Mouse (Mus musculus) stomach, embryonic 15.5 days (tissue): ENCODE measurements around the gene Smyd3. TPM values are rescaled to one million over a fixed set of nuclear protein-coding genes. Genes with fewer than 3 reads are reported as not detected.

Source experiments
- ATAC-seq: fragments of 200-750 bp; cut with Nextera tagmentation; 2 replicates; pipeline ENCODE4 v1.8.0; 2017; ENCODE audit warnings: low read depth, moderate number of reproducible peaks, moderate TSS enrichment; ENCODE audit not compliant: insufficient read depth, low FRiP score
- H3K27ac ChIP-seq: fragments of 300-500 bp; sonication (generic); 2 replicates; pipeline ENCODE4 v1.5.1; 2015; ENCODE audit warnings: mild to moderate bottlenecking, inconsistent platforms
- H3K27me3 ChIP-seq: fragments of 300-500 bp; sonication (generic); replicated peaks from 2 replicates; pipeline ENCODE4 v1.6.1; 2015; ENCODE audit warnings: inconsistent platforms
- H3K36me3 ChIP-seq: fragments of 300-500 bp; sonication (generic); 2 replicates; pipeline ENCODE4 v1.6.1; 2015; ENCODE audit warnings: inconsistent platforms
- H3K4me1 ChIP-seq: fragments of 300-500 bp; sonication (generic); 2 replicates; pipeline ENCODE4 v1.6.1; 2015; ENCODE audit warnings: inconsistent platforms
- H3K4me2 ChIP-seq: fragments of 300-500 bp; sonication (generic); 2 replicates; pipeline ENCODE4 v1.6.1; 2015; ENCODE audit warnings: mild to moderate bottlenecking, inconsistent platforms
- H3K4me3 ChIP-seq: fragments of 300-500 bp; sonication (generic); replicated peaks from 2 replicates; pipeline ENCODE4 v1.5.1; 2015; ENCODE audit warnings: inconsistent platforms
- H3K9ac ChIP-seq: fragments of 300-500 bp; sonication (generic); 2 replicates; pipeline ENCODE4 v1.6.1; 2015; ENCODE audit warnings: inconsistent platforms
- H3K9me3 ChIP-seq: fragments of 300-500 bp; sonication (generic); 2 replicates; pipeline ENCODE4 v1.6.1; 2016; ENCODE audit warnings: inconsistent platforms
- WGBS: fragments of 180-500 bp; shearing (Covaris S2); methylation state at CpG from one replicate; pipeline ENCODE4 v1.1.7; 2015; 5-methylcytosine and 5-hydroxymethylcytosine counted together
- polyA plus RNA-seq: library from polyadenylated mRNA; unstranded; fragments of >200 nt; fragmentation: Nextera tagmentation; extraction: Ambion mirVana; gene quantifications from 2 replicates; pipeline ENCODE4 v1.2.1, GENCODE M21; 2015

Gene Smyd3
- polyA plus RNA-seq, 1 experiment from 2014 or later = 19.6 TPM

- Histone ChIP-seq H3K9me3 (no peaks in the 10 kb centered on the region), H3K36me3 (no peaks in the 10 kb centered on the region), H3K27ac (no peak overlapping the region), H3K4me2 (no peak overlapping the region), H3K4me3 (no peak overlapping the region), H3K4me1 (peaks cover 4% of the 10 kb centered on the region; the same call in 1 of the 2 replicates), H3K9ac (no peak overlapping the region), H3K27me3 (no peaks in the 10 kb centered on the region)
- 40% methylated on average over 8 of the region's 8 CpGs for WGBS
- ATAC-seq = peak; percentile 43; the same call in 1 of the 2 replicates
These were observed 539.1 kb downstream of the Smyd3 start for GRCm38 (mm10) chr1:178978617-178979245.

- no peak overlapping the region for H3K4me2 ChIP-seq
- no peak overlapping the region for H3K9ac ChIP-seq
- H3K27me3 ChIP-seq = no peaks in the 10 kb centered on the region
- H3K4me3 ChIP-seq = no peak overlapping the region
- no peaks in the 10 kb centered on the region for H3K9me3 ChIP-seq
- H3K36me3 ChIP-seq = no peaks in the 10 kb centered on the region
- no peak for ATAC-seq
- no peak overlapping the region for H3K27ac ChIP-seq
- no peaks in the 10 kb centered on the region for H3K4me1 ChIP-seq
- 87% methylated on average over 10 of the region's 10 CpGs for WGBS
These were observed 545.8 kb downstream of the Smyd3 start for GRCm38 (mm10) chr1:178972055-178972454.

- Histone ChIP-seq H3K27me3 (no peaks in the 10 kb centered on the region), H3K9me3 (no peaks in the 10 kb centered on the region), H3K4me3 (no peak overlapping the region), H3K4me2 (no peak overlapping the region), H3K9ac (no peak overlapping the region), H3K4me1 (peaks cover 3% of the 10 kb centered on the region; the same call in 1 of the 2 replicates), H3K27ac (no peak overlapping the region), H3K36me3 (no peaks in the 10 kb centered on the region)
- WGBS = 76% methylated on average over 9 of the region's 9 CpGs
- ATAC-seq = no peak
These were observed 556.2 kb downstream of the Smyd3 start for GRCm38 (mm10) chr1:178961661-178962060.

- H3K9ac ChIP-seq = no peak overlapping the region
- 44% methylated on average over 7 of the region's 7 CpGs for WGBS
- no peak overlapping the region for H3K27ac ChIP-seq
- H3K36me3 ChIP-seq = no peaks in the 10 kb centered on the region
- no peak overlapping the region for H3K4me2 ChIP-seq
- H3K4me1 ChIP-seq = peaks cover 3% of the 10 kb centered on the region; the same call in 1 of the 2 replicates
- ATAC-seq = no peak; the same call in 1 of the 2 replicates
- H3K4me3 ChIP-seq = no peak overlapping the region
- H3K27me3 ChIP-seq = no peaks in the 10 kb centered on the region
- no peaks in the 10 kb centered on the region for H3K9me3 ChIP-seq
These were observed 557.8 kb downstream of the Smyd3 start for GRCm38 (mm10) chr1:178960015-178960559.

GRCm38 (mm10) chr1:178958641-178959040, 559.2 kb downstream of the Smyd3 start:
- H3K36me3 ChIP-seq = no peaks in the 10 kb centered on the region
- no peak overlapping the region for H3K4me3 ChIP-seq
- ATAC-seq = no peak
- no peak overlapping the region for H3K9ac ChIP-seq
- peaks cover 3% of the 10 kb centered on the region; the same call in 1 of the 2 replicates for H3K4me1 ChIP-seq
- 83% methylated on average over 4 of the region's 4 CpGs for whole genome bisulfite sequencing
- H3K4me2 ChIP-seq = no peak overlapping the region
- H3K27ac ChIP-seq = no peak overlapping the region
- H3K9me3 ChIP-seq = no peaks in the 10 kb centered on the region
- H3K27me3 ChIP-seq = no peaks in the 10 kb centered on the region

- Histone ChIP-seq H3K4me3 (no peak overlapping the region), H3K9ac (no peak overlapping the region), H3K27me3 (no peaks in the 10 kb centered on the region), H3K27ac (no peak overlapping the region), H3K4me2 (no peak overlapping the region), H3K36me3 (no peaks in the 10 kb centered on the region), H3K4me1 (no peaks in the 10 kb centered on the region), H3K9me3 (peaks cover 4% of the 10 kb centered on the region; the same call in 1 of the 2 replicates)
- no peak for ATAC-seq
- WGBS = 44% methylated on average over 12 of the region's 12 CpGs
These were observed 564.9 kb downstream of the Smyd3 start for GRCm38 (mm10) chr1:178952910-178953309.

- ATAC-seq = no peak
- H3K4me1 ChIP-seq = no peaks in the 10 kb centered on the region
- 30% methylated on average over 7 of the region's 7 CpGs for WGBS
- no peak overlapping the region for H3K4me3 ChIP-seq
- H3K9me3 ChIP-seq = no peaks in the 10 kb centered on the region
- no peak overlapping the region for H3K9ac ChIP-seq
- no peaks in the 10 kb centered on the region for H3K27me3 ChIP-seq
- H3K36me3 ChIP-seq = no peaks in the 10 kb centered on the region
- H3K4me2 ChIP-seq = no peak overlapping the region
- H3K27ac ChIP-seq = no peak overlapping the region
These were observed 575.4 kb downstream of the Smyd3 start for GRCm38 (mm10) chr1:178942251-178942963.

- H3K9me3 ChIP-seq = no peaks in the 10 kb centered on the region
- no peaks in the 10 kb centered on the region; the same call in 1 of the 2 replicates for H3K4me1 ChIP-seq
- H3K27me3 ChIP-seq = no peaks in the 10 kb centered on the region
These were observed 577.5 kb downstream of the Smyd3 start for GRCm38 (mm10) chr1:178940353-178940752.

GRCm38 (mm10) chr1:178936976-178937375, 580.9 kb downstream of the Smyd3 start:
- H3K9ac ChIP-seq = no peak overlapping the region
- H3K27me3 ChIP-seq = no peaks in the 10 kb centered on the region
- H3K27ac ChIP-seq = no peak overlapping the region
- H3K4me1 ChIP-seq = no peaks in the 10 kb centered on the region; the same call in 1 of the 2 replicates
- no peaks in the 10 kb centered on the region for H3K9me3 ChIP-seq
- ATAC-seq = no peak
- H3K36me3 ChIP-seq = no peaks in the 10 kb centered on the region
- no peak overlapping the region for H3K4me3 ChIP-seq
- 82% methylated on average over 2 of the region's 2 CpGs for WGBS
- no peak overlapping the region for H3K4me2 ChIP-seq

More at GRCm38 (mm10) chr1:178940353-178940752, 577.5 kb downstream of the Smyd3 start:
- 81% methylated on average over 4 of the region's 4 CpGs for WGBS
- Histone ChIP-seq H3K4me3 (no peak overlapping the region), H3K36me3 (no peaks in the 10 kb centered on the region), H3K4me2 (no peak overlapping the region), H3K9ac (no peak overlapping the region), H3K27ac (no peak overlapping the region)
- no peak for ATAC-seq

- ATAC-seq = no peak
- H3K36me3 ChIP-seq = no peaks in the 10 kb centered on the region
- 48% methylated on average over 4 of the region's 4 CpGs for WGBS
- H3K27me3 ChIP-seq = no peaks in the 10 kb centered on the region
- H3K27ac ChIP-seq = no peak overlapping the region
- H3K4me2 ChIP-seq = no peak overlapping the region
- H3K9me3 ChIP-seq = no peaks in the 10 kb centered on the region
- no peaks in the 10 kb centered on the region; the same call in 1 of the 2 replicates for H3K4me1 ChIP-seq
- no peak overlapping the region for H3K9ac ChIP-seq
- no peak overlapping the region for H3K4me3 ChIP-seq
These were observed 581.4 kb downstream of the Smyd3 start for GRCm38 (mm10) chr1:178936457-178936856.

GRCm38 (mm10) chr1:178933953-178934637, 583.7 kb downstream of the Smyd3 start:
- no peak for ATAC-seq
- WGBS = 76% methylated on average over 6 of the region's 6 CpGs
- H3K4me2 ChIP-seq = no peak overlapping the region
- H3K9me3 ChIP-seq = no peaks in the 10 kb centered on the region
- no peaks in the 10 kb centered on the region; the same call in 1 of the 2 replicates for H3K4me1 ChIP-seq
- no peak overlapping the region for H3K9ac ChIP-seq
- no peak overlapping the region for H3K4me3 ChIP-seq
- H3K27me3 ChIP-seq = no peaks in the 10 kb centered on the region
- no peak overlapping the region for H3K27ac ChIP-seq
- no peaks in the 10 kb centered on the region for H3K36me3 ChIP-seq
